Mouse (Mus musculus) bone marrow macrophage, adult 2 months (primary cell): Measurements from ENCODE around the gene Grip1. TPM values are rescaled to one million over a fixed set of nuclear protein-coding genes. Genes with fewer than 3 reads are reported as not detected.

Experiments
- H3K27ac ChIP-seq: 2 replicates; pipeline ENCODE4 v1.5.1; 2012; ENCODE audit warnings: low read depth, low read length; ENCODE audit not compliant: insufficient read depth
- H3K4me1 ChIP-seq: 2 replicates; pipeline ENCODE4 v1.6.1; 2012; ENCODE audit warnings: low read length; ENCODE audit not compliant: control insufficient read depth, insufficient read depth
- H3K4me3 ChIP-seq: 2 replicates; pipeline ENCODE4 v1.5.1; 2012; ENCODE audit warnings: mild to moderate bottlenecking, low read length, moderate library complexity; ENCODE audit not compliant: insufficient read depth
- CTCF ChIP-seq: IDR thresholded peaks from 2 replicates; pipeline ENCODE4 v1.5.1; 2012; ENCODE audit warnings: low read depth, mild to moderate bottlenecking, low read length, moderate library complexity
- POLR2A ChIP-seq: IDR thresholded peaks from 2 replicates; pipeline ENCODE4 v1.6.1; 2012; ENCODE audit warnings: mild to moderate bottlenecking, low read depth, low read length, borderline replicate concordance
- polyA plus RNA-seq: library from polyadenylated mRNA; stranded (reverse); fragments of >200 nt; gene quantifications from 2 replicates; pipeline ENCODE4 v1.2.4, GENCODE M21; 2012; ENCODE audit not compliant: missing spikeins, insufficient read depth, insufficient read length

Gene Grip1
- polyA plus RNA-seq, 1 experiment = not detected

GRCm38 (mm10) chr10:120012331-120012730 lies 558.7 kb downstream of the Grip1 start:
- TF ChIP-seq POLR2A = no peak
- TF ChIP-seq CTCF = no peak
- no peak overlapping the region for H3K4me3 ChIP-seq

DNA sequence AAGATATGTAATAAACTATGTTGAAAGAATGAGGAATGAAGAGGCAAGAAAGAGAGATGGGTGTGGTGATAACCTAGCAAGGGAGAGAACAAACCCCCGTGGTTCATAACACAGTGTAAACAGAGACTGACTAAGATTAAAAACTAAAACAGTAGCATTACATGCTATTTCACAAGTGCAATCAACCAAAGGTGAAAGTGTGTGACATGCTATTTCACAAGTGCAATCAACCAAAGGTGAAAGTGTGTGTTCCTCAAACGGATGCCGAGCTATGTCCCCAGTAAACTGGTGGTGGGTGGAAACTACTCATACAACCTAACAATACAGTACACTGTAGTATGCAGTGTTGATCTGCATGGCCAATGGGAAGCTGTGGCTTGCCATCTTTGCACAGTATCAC lies 561.5 kb downstream of the Grip1 start:
- Histone ChIP-seq H3K4me3 (no peak overlapping the region), H3K27ac (no peak overlapping the region), H3K4me1 (no peaks in the 10 kb centered on the region)
- TF ChIP-seq CTCF (no peak), POLR2A (no peak)

More at GRCm38 (mm10) chr10:120012331-120012730, 558.7 kb downstream of the Grip1 start:
- H3K27ac ChIP-seq = no peak overlapping the region
- H3K4me1 ChIP-seq = no peaks in the 10 kb centered on the region

DNA sequence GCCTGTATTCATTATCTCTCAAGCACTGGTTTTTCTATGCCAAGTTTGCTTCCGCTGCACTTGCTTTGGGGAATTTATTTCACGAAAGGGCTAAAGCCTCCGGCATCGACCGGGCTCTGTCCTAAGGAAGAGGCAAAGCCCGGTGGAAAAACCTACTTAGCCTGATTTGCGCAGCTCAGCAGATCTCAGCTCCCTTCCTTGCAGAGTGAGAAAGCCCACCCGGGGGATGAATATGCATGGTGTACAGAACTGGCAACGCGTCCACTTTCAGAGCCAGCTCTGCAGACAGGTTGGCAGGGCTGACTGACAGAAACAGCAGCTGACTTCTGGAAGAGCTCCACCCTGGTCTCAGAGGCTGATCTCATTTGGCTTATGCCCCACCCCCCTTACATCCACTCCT lies 572.8 kb downstream of the Grip1 start:
- no peak for TF ChIP-seq POLR2A
- no peak for TF ChIP-seq CTCF
- Histone ChIP-seq H3K4me1 (no peaks in the 10 kb centered on the region), H3K27ac (no peak overlapping the region), H3K4me3 (no peak overlapping the region)

GRCm38 (mm10) chr10:120030901-120031300 lies 577.3 kb downstream of the Grip1 start:
- TF ChIP-seq POLR2A (no peak), CTCF (no peak)
- Histone ChIP-seq H3K27ac (no peak overlapping the region), H3K4me3 (no peak overlapping the region), H3K4me1 (no peaks in the 10 kb centered on the region)

GRCm38 (mm10) chr10:120031316-120031715 lies 577.7 kb downstream of the Grip1 start:
- TF ChIP-seq CTCF = no peak
- TF ChIP-seq POLR2A = no peak
- Histone ChIP-seq H3K27ac (no peak overlapping the region), H3K4me3 (no peak overlapping the region), H3K4me1 (no peaks in the 10 kb centered on the region)

- H3K4me1 ChIP-seq = no peaks in the 10 kb centered on the region
- TF ChIP-seq POLR2A = no peak
- no peak for TF ChIP-seq CTCF
- H3K4me3 ChIP-seq = no peak overlapping the region
- no peak overlapping the region for H3K27ac ChIP-seq
Observed at GRCm38 (mm10) chr10:120033866-120034265, 580.2 kb downstream of the Grip1 start.

DNA sequence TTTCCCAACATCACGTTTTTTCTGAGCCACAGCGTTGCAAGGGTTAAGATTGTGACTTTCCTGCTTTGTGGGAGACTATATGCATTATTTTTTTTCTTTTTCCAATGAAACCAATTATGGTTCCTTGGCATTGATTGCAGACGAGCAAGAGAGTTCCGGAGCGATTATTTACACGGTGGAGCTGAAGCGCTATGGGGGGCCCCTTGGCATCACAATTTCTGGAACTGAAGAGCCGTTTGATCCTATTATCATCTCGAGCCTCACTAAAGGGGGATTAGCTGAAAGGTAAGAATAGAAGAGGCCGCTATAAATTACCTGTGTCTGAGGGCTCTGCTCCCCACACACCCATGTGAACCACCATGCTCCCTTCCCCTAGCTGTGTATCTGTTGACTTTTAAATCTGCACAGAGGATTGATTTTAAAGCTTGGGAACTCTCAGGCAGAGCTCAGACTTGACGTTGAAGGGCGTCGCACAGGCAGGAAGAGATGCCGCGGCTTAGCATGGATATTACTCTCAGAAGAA lies 581.6 kb downstream of the Grip1 start:
- Histone ChIP-seq H3K27ac (no peak overlapping the region), H3K4me3 (no peak overlapping the region), H3K4me1 (no peaks in the 10 kb centered on the region)
- no peak for TF ChIP-seq POLR2A
- TF ChIP-seq CTCF = no peak

- no peak overlapping the region for H3K27ac ChIP-seq
- H3K4me3 ChIP-seq = no peak overlapping the region
- TF ChIP-seq POLR2A (no peak), CTCF (no peak)
- H3K4me1 ChIP-seq = no peaks in the 10 kb centered on the region
Observed at GRCm38 (mm10) chr10:120035824-120036223, 582.2 kb downstream of the Grip1 start.

DNA sequence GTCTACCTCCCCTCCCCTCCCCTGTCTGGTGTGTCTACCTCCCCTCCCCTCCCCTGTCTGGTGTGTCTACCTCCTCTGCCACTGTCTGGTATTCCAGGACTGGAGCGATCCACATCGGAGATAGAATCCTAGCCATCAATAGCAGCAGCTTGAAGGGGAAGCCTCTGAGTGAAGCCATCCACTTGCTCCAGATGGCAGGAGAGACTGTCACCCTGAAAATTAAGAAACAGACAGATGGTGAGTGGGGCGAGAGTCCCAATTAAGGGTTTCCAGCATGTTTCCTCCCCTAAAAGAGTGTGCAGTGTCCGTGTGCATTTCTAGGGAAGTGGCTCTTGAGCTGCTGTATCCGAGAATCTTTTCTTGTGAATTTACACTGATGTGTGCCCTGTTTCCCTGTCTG lies 584.6 kb downstream of the Grip1 start:
- TF ChIP-seq POLR2A = no peak
- TF ChIP-seq CTCF = no peak
- Histone ChIP-seq H3K27ac (no peak overlapping the region), H3K4me1 (no peaks in the 10 kb centered on the region), H3K4me3 (no peak overlapping the region)

GRCm38 (mm10) chr10:120044237-120044636 lies 590.6 kb downstream of the Grip1 start:
- H3K27ac ChIP-seq = no peak overlapping the region
- H3K4me1 ChIP-seq = no peaks in the 10 kb centered on the region
- TF ChIP-seq POLR2A (no peak), CTCF (no peak)
- no peak overlapping the region for H3K4me3 ChIP-seq
